In genomic region chr4:132554653-132555052, GRCm38 (mm10) we compare ENCODE assay signal across 15 mouse cellular contexts. TPM values are rescaled to one million over a fixed set of nuclear protein-coding genes. Genes with fewer than 3 reads are reported as not detected.
DNase-seq lines count a peak whose midpoint lies in the region; ATAC-seq and TF ChIP-seq lines count a peak whose summit lies in the region.
"Had no signal": no experiment of that assay in that cellular context is flagged by ENCODE, and none has a peak within 500 bp of the region (broad histone marks: within the 10 kb centered on the region; RNA-seq: fewer than 3 reads in every experiment).

No protein-coding gene starts in this region.

- peaks cover 13% of the 10 kb centered on the region for H3K4me1 ChIP-seq in heart, embryonic 15.5 days (replicated peaks)
- peaks cover 9% of the 10 kb centered on the region for H3K4me1 ChIP-seq in ES-Bruce4 (ENCODE audit: control insufficient read depth, insufficient read depth, low read length)

- intact Hi-C loops in heart, postnatal 36 days (cut with DNase I) = loop anchor here (2.0 kb wide), 1 partner anchor 80 kb away; no protein-coding TSS in a partner anchor

- H3K36me3 ChIP-seq in heart, embryonic 15.5 days = peaks cover 29% of the 10 kb centered on the region
- peaks cover 33% of the 10 kb centered on the region for H3K36me3 ChIP-seq in ES-Bruce4 (ENCODE audit: control insufficient read depth, insufficient read depth, low read length, poor library complexity, severe bottlenecking)

- TF ChIP-seq EP300 in ES-Bruce4 (IDR thresholded peaks at IDR 0.05; ENCODE audit: insufficient read depth, low read depth, low read length) = no peak

- H3K4me2 ChIP-seq in heart, embryonic 15.5 days = no peak overlapping the region

- no peak for TF ChIP-seq CTCF in ES-Bruce4 (IDR thresholded peaks at IDR 0.05; ENCODE audit: low read depth, low read length)

- DNase-seq in heart, postnatal 36 days = no peak
- peak; percentile 51 for DNase-seq in lung, postnatal 36 days
- DNase-seq in adrenal gland, adult 18-20 months (ENCODE audit: low spot score in 2 of 2) = no peak
- DNase-seq in thymus, postnatal 0 days (ENCODE audit: low spot score) = no peak
- no peak for DNase-seq in right cerebral cortex, adult 2 months (ENCODE audit: low spot score in 2 of 2)
- DNase-seq: adrenal gland, adult 2 months; cerebellum, postnatal 36 days; gastrocnemius, postnatal 36 days; right cerebral cortex, adult 18-20 months had no signal

- ATAC-seq in heart, embryonic 15.5 days (replicated peaks; ENCODE audit: insufficient number of reproducible peaks, insufficient read depth, low FRiP score, low read depth) = peak; percentile 2; the same call in 1 of the 2 replicates
- peak; percentile 53 for ATAC-seq in common myeloid progenitor, adult 5-6 weeks (replicated peaks; ENCODE audit: low read depth, poor library complexity, severe bottlenecking)
- ATAC-seq: forebrain, embryonic 16.5 days; hindbrain, postnatal 0 days had no signal

- 49% methylated on average over 8 of the region's 8 CpGs for WGBS in heart, embryonic 15.5 days

- no peak overlapping the region for H3K9ac ChIP-seq in heart, embryonic 15.5 days
- no peak overlapping the region for H3K9ac ChIP-seq in ES-Bruce4 (ENCODE audit: low read depth, poor library complexity, severe bottlenecking)

- H3K4me3 ChIP-seq in heart, embryonic 15.5 days = no peak overlapping the region
- no peak overlapping the region for H3K4me3 ChIP-seq in ES-Bruce4 (ENCODE audit: low read depth, low read length)
- H3K4me3 ChIP-seq: megakaryocyte, embryonic 14.5 days had no signal

- TF ChIP-seq POLR2A in ES-Bruce4 (IDR thresholded peaks at IDR 0.05; ENCODE audit: insufficient read depth, low read length) = no peak

- no peaks in the 10 kb centered on the region for H3K27me3 ChIP-seq in heart, embryonic 15.5 days
- H3K27me3 ChIP-seq in ES-Bruce4 (ENCODE audit: control insufficient read depth, insufficient read depth, low read length, poor library complexity, severe bottlenecking) = no peaks in the 10 kb centered on the region

- H3K27ac ChIP-seq in heart, embryonic 15.5 days = peak overlapping the region; percentile 43
- peak overlapping the region; percentile 37 for H3K27ac ChIP-seq in ES-Bruce4 (ENCODE audit: insufficient read depth, low read length)
- H3K27ac ChIP-seq: hindbrain, postnatal 0 days had no signal

- no peaks in the 10 kb centered on the region for H3K9me3 ChIP-seq in heart, embryonic 15.5 days (replicated peaks)
- H3K9me3 ChIP-seq in ES-Bruce4 (replicated peaks; ENCODE audit: control insufficient read depth, insufficient read depth, low read length, poor library complexity, severe bottlenecking) = no peaks in the 10 kb centered on the region
- H3K9me3 ChIP-seq: megakaryocyte, embryonic 14.5 days had no signal

RNA-seq across cellular contexts. Expression of gene Ptafr, which starts 9.2 kb away (rescaled TPM):
- 0.77 and 0.95 TPM in 2 replicates for polyA plus RNA-seq in heart, embryonic 15.5 days (2015; fragmentation: Nextera tagmentation; extraction: Ambion mirVana)
- total RNA-seq in heart, postnatal 36 days (2021) = 1 to 10 TPM; 1.8 to 3.2 TPM
- 0.22 and 0.30 TPM in 2 replicates for polyA plus RNA-seq in ES-Bruce4 (2011; ENCODE audit: insufficient read depth, insufficient read length, low read depth, missing spikeins)
- total RNA-seq in common myeloid progenitor, adult 5-6 weeks (2017) = 2.1 TPM in 2 replicates
- total RNA-seq in adrenal gland, adult 18-20 months (2021) = 1 to 10 TPM; 1.3 to 3.9 TPM
- polyA plus RNA-seq in thymus, postnatal 0 days (2015; fragmentation: Nextera tagmentation; extraction: Ambion mirVana) = 0.96 and 1.5 TPM in 2 replicates

RNA-seq across cellular contexts. Expression of gene Dnajc8, which starts 19.3 kb away (rescaled TPM):
- polyA plus RNA-seq in heart, embryonic 15.5 days (2015; fragmentation: Nextera tagmentation; extraction: Ambion mirVana) = 97.5 and 106 TPM in 2 replicates
- total RNA-seq in heart, postnatal 36 days (2021) = 10 to 100 TPM; 50.9 to 63.2 TPM
- polyA plus RNA-seq in ES-Bruce4 (2011; ENCODE audit: insufficient read depth, insufficient read length, low read depth, missing spikeins) = 340 and 348 TPM in 2 replicates
- total RNA-seq in common myeloid progenitor, adult 5-6 weeks (2017) = 412 and 457 TPM in 2 replicates
- 10 to 100 TPM; 73.1 to 97.9 TPM for total RNA-seq in adrenal gland, adult 18-20 months (2021)
- 190 and 199 TPM in 2 replicates for polyA plus RNA-seq in thymus, postnatal 0 days (2015; fragmentation: Nextera tagmentation; extraction: Ambion mirVana)

RNA-seq across cellular contexts. Expression of gene Atpif1, which starts 21.2 kb away (rescaled TPM):
- polyA plus RNA-seq in heart, embryonic 15.5 days (2015; fragmentation: Nextera tagmentation; extraction: Ambion mirVana) = 1,171 and 1,479 TPM in 2 replicates
- total RNA-seq in heart, postnatal 36 days (2021) = 100 to 1,000 TPM; 311 to 330 TPM
- polyA plus RNA-seq in ES-Bruce4 (2011; ENCODE audit: insufficient read depth, insufficient read length, low read depth, missing spikeins) = 461 and 512 TPM in 2 replicates
- 1,728 and 2,046 TPM in 2 replicates for total RNA-seq in common myeloid progenitor, adult 5-6 weeks (2017)
- total RNA-seq in adrenal gland, adult 18-20 months (2021) = 100 to 1,000 TPM; 233 to 327 TPM
- polyA plus RNA-seq in thymus, postnatal 0 days (2015; fragmentation: Nextera tagmentation; extraction: Ambion mirVana) = 874 and 945 TPM in 2 replicates

RNA-seq across cellular contexts. Expression of gene Sesn2, which starts 44.4 kb away (rescaled TPM):
- 5.1 and 7.6 TPM in 2 replicates for polyA plus RNA-seq in heart, embryonic 15.5 days (2015; fragmentation: Nextera tagmentation; extraction: Ambion mirVana)
- total RNA-seq in heart, postnatal 36 days (2021) = 1 to 10 TPM; 3.3 to 4.1 TPM
- 41.6 TPM in 2 replicates for polyA plus RNA-seq in ES-Bruce4 (2011; ENCODE audit: insufficient read depth, insufficient read length, low read depth, missing spikeins)
- total RNA-seq in common myeloid progenitor, adult 5-6 weeks (2017) = 1.6 and 3.2 TPM in 2 replicates
- 10 to 100 TPM; 20.5 to 21.5 TPM for total RNA-seq in adrenal gland, adult 18-20 months (2021)
- polyA plus RNA-seq in thymus, postnatal 0 days (2015; fragmentation: Nextera tagmentation; extraction: Ambion mirVana) = 7.3 and 8.0 TPM in 2 replicates
